Mouse (Mus musculus) NIH3T3 (cell line): ENCODE measurements around the gene Gltpd2.

ENCODE experiments used
- DNase-seq: peaks from one replicate; pipeline ENCODE4 v3.0.0-alpha.2; 2012; ENCODE audit warnings: low read depth

Gene Gltpd2

DNA sequence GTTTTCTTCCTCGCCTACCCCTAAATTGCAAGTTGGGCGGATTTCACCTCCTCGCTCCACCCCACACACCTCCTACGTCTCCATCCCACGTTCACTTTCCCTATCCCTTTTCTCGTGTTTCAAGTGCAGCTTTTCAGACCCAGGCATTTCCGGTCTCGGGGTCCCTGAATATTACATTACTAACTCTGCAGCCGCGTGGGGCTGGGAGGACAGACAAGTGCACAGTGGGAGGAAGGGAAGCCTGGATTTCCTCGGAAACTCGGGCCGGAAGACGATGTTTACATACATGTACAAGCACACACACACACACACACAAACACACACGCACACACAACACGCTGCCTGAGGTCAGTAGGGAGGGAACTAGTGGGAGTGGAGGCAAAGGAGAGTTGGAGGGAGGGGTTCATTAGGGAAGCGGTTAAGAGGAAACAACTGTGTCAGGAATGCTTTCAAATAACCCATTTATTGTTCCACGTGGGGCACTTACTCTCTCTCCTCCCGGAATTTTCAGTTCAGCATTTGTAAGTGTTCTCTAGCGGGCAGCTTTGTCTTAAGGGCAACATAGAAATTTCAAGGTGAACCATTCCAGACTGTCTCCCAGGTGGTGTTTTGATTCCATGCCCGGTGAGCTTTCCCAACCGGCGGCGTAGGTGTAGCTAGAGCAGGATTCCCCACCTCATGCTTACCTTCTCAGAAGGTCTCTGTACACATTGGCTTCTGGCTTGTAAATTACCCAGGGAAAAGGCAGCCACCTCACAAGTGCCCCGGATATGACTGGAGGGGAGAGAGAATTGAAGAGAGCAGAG, 44.7 kb downstream of the Gltpd2 start:
- no peak for DNase-seq

DNA sequence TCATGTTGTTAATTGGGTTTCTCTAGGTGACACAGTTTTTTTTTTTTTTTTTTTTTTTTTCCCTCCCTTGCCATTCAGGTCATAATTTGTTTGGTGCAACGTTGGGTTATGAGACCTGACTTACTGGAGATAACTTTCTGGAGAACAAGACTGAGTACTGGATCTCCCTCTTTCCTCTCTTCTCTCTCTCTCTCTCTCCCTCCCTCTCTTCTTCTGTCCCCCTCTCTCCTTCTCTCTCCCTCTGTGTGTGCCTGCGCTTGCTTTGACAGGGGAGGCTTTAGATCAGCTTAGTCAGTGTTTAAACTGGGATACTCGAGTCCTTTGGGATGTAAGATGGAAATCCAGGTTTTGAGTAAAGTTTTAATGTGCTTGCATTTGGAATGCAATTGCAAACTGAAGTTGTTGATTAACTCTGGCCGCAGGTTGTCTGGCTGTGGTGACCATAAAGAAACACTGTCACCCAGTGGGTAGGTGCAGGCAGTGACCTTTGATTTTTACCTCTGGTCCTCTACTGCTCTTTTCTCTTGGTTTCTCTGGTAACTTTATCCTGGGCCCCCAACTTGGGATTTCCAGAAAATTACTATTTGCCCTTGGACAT, 45.4 kb downstream of the Gltpd2 start:
- no peak for DNase-seq

DNA sequence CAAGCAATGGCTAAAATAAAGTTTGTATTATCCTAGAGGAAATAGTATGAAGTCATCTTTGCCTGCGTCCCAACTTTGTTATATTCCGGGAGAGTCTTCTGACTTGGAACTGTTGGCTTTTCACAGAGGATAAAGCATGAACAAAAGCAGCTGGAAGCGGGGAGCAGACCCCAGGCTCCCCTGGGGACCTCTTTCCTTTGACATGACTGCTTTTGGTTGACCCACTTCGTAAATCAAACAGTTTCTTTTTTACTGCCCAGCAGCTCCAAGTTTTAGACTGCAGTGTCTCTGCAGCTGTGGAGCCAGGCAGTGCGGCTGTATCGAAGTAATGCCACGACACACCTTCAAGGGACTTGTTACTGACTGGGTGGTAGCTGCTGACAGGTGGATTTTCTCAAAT, 47.6 kb downstream of the Gltpd2 start:
- DNase-seq: no peak
